Mouse (Mus musculus) adrenal gland, postnatal 14 days (tissue): ENCODE results near the gene Anapc13. TPM values are rescaled to one million over a fixed set of nuclear protein-coding genes. Genes with fewer than 3 reads are reported as not detected.

ENCODE experiments used
- total RNA-seq: library from RNA; stranded (reverse); gene quantifications from 2 replicates; pipeline ENCODE4 v1.2.3, GENCODE M21; 2021

Anapc13 gene
- total RNA-seq, 1 experiment from 2014 or later: 307 TPM

Other genes starting within 250 kb of the Anapc13 start
- gene Ky, start 120.5 kb upstream of the Anapc13 start, total RNA-seq: 0.44 and 0.71 TPM in 2 replicates
- gene Cep63, start 238 bp downstream of the Anapc13 start, total RNA-seq: 37.7 and 40.3 TPM in 2 replicates
- gene Amotl2, start 90.4 kb downstream of the Anapc13 start, total RNA-seq: 160 and 219 TPM in 2 replicates
- 54.6 and 56.0 TPM in 2 replicates for gene Ryk, start 208.6 kb downstream of the Anapc13 start, total RNA-seq